Mouse (Mus musculus) cerebellum, postnatal 4 days (tissue): ENCODE measurements around the gene E2f8.

ENCODE experiments used
- DNase-seq, 2 experiments: peaks; one replicate each; pipeline ENCODE4 v3.0.0; 2022; ENCODE audit warnings: low spot score in 2 of 2, mixed read lengths in 1 of 2

Gene E2f8

GRCm38 (mm10) chr7:48881486-48881885, at the start of gene E2f8:
E2f8 (minus strand) TSS chr7:48881596.
- peak; percentile 46 to 70 for DNase-seq

- DNase-seq: peak; percentile 39 to 70
These were observed 49.0 kb upstream of the E2f8 start for GRCm38 (mm10) chr7:48930399-48930798.

- peak; percentile 70 to 79 for DNase-seq
These were observed 47.0 kb upstream of the E2f8 start for GRCm38 (mm10) chr7:48928364-48928763.

GRCm38 (mm10) chr7:48925214-48925613, 43.8 kb upstream of the E2f8 start:
- DNase-seq: no peak

GRCm38 (mm10) chr7:48923620-48924019, 42.2 kb upstream of the E2f8 start:
- no peak for DNase-seq

GRCm38 (mm10) chr7:48918389-48918788, 37.0 kb upstream of the E2f8 start:
- no peak for DNase-seq

- DNase-seq: no peak
These were observed 36.6 kb upstream of the E2f8 start for GRCm38 (mm10) chr7:48917988-48918387.

- DNase-seq: no peak
These were observed 36.1 kb upstream of the E2f8 start for GRCm38 (mm10) chr7:48917463-48917862.

GRCm38 (mm10) chr7:48914630-48915506, 33.5 kb upstream of the E2f8 start:
- DNase-seq: no peak

- DNase-seq: no peak
These were observed 29.8 kb upstream of the E2f8 start for GRCm38 (mm10) chr7:48911146-48911545.

GRCm38 (mm10) chr7:48910282-48910681, 28.9 kb upstream of the E2f8 start:
- no peak for DNase-seq

- no peak for DNase-seq
These were observed 27.9 kb upstream of the E2f8 start for GRCm38 (mm10) chr7:48909342-48909671.

GRCm38 (mm10) chr7:48908521-48909341, 27.3 kb upstream of the E2f8 start, which contains the start of gene Nav2:
Nav2 (plus strand) TSS chr7:48908716.
- DNase-seq: no peak

- DNase-seq: no peak
These were observed 21.1 kb upstream of the E2f8 start for GRCm38 (mm10) chr7:48902454-48902853.

- no peak for DNase-seq
These were observed 19.2 kb upstream of the E2f8 start for GRCm38 (mm10) chr7:48900408-48901167.

- DNase-seq: no peak
These were observed 17.0 kb upstream of the E2f8 start for GRCm38 (mm10) chr7:48898416-48898815.

GRCm38 (mm10) chr7:48897539-48898163, 16.3 kb upstream of the E2f8 start:
- DNase-seq: no peak

GRCm38 (mm10) chr7:48896051-48896450, 14.7 kb upstream of the E2f8 start:
- DNase-seq: no peak

- no peak for DNase-seq
These were observed 14.1 kb upstream of the E2f8 start for GRCm38 (mm10) chr7:48895475-48895874.

- no peak for DNase-seq
These were observed 13.4 kb upstream of the E2f8 start for GRCm38 (mm10) chr7:48894763-48895162.

- peak; percentile 66 to 86 for DNase-seq
These were observed 12.8 kb upstream of the E2f8 start for GRCm38 (mm10) chr7:48894152-48894551.

- no peak for DNase-seq
These were observed 11.7 kb upstream of the E2f8 start for GRCm38 (mm10) chr7:48893093-48893492.
